ENCODE assay signal across 8 mouse cellular contexts in the genomic region with DNA sequence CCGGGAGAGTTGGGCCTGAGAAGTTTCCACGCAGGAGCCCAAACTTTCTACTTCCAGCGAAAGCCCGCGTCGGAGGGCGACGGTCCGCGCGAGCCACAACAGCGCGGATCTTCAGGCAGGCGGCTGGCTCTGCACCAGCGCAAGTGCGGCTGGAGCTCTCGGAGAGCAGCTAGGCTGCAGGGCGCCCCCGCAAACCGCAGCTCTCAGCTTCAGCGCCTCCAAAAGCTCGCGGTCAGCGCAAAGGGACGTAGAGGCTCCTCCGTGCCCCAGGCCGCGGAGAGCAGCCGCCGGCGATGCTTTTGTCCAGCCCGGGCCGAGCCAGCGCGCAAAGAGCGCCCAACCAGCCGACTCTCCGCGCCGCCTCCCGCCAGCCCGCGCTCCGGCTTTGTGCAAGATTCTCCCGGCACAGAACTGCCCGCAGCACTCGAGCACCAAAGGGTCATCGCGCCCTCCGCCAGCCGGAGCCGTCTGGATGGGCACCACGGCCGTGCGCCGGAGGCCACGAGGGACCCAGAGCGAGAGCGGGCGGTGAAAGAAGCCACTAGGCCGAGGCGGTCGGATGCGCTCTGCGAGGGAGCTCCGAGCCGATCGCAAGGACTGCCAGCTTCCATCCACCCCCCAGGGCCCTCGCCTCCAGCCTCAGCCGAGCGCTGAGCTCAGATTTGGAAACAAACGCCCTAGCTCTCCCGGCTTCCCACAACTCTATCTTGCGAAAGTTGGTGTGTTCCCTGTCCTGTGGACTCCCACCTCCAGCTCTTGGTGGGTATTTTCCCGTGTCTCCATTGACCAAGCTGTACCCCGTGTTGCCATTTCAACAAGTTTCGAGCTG. TPM values are rescaled to one million over a fixed set of nuclear protein-coding genes. Genes with fewer than 3 reads are reported as not detected.
A peak's percentile ranks its signal among the peaks of the same experiment; 100 is the strongest.
DNase-seq lines count a peak whose midpoint lies in the region; ATAC-seq and TF ChIP-seq lines count a peak whose summit lies in the region.

No protein-coding gene starts in this region.

- H3K4me3 ChIP-seq in forebrain, embryonic 11.5 days (ENCODE audit: low read depth, low read length): peak overlapping the region; percentile 84
- peak overlapping the region; percentile 29 for H3K4me3 ChIP-seq in intestine, postnatal 0 days (ENCODE audit: low read depth, low read length)
- peak overlapping the region; percentile 62 for H3K4me3 ChIP-seq in neural tube, embryonic 11.5 days (ENCODE audit: low read depth, low read length)

- no peaks in the 10 kb centered on the region for H3K9me3 ChIP-seq in forebrain, embryonic 11.5 days (ENCODE audit: control insufficient read depth, low read length)
- H3K9me3 ChIP-seq in intestine, postnatal 0 days (ENCODE audit: control insufficient read depth): no peaks in the 10 kb centered on the region
- H3K9me3 ChIP-seq in neural tube, embryonic 11.5 days (ENCODE audit: control insufficient read depth, low read length): no peaks in the 10 kb centered on the region

- H3K27me3 ChIP-seq in forebrain, embryonic 11.5 days (ENCODE audit: control insufficient read depth, insufficient read depth, low read length): peaks cover 15% of the 10 kb centered on the region
- H3K27me3 ChIP-seq in intestine, postnatal 0 days (replicated peaks; ENCODE audit: control insufficient read depth, insufficient read depth, low read length): peaks cover 97% of the 10 kb centered on the region
- peaks cover 63% of the 10 kb centered on the region for H3K27me3 ChIP-seq in neural tube, embryonic 11.5 days (ENCODE audit: control insufficient read depth, insufficient read depth, low read length)

- H3K9ac ChIP-seq in forebrain, embryonic 11.5 days (ENCODE audit: low read length): peak overlapping the region; percentile 98
- H3K9ac ChIP-seq in intestine, postnatal 0 days (ENCODE audit: low read depth, low read length): no peak overlapping the region
- peak overlapping the region; percentile 92 for H3K9ac ChIP-seq in neural tube, embryonic 11.5 days (ENCODE audit: low read length)

- DNase-seq in left cerebral cortex, adult 18-20 months (ENCODE audit: low spot score in 2 of 2): peak; percentile 40 to 53
- DNase-seq in left cerebral cortex, postnatal 4 days: no peak
- peak; percentile 67 for DNase-seq in brain, adult 2 months (ENCODE audit: low read depth, low spot score)
- peak; percentile 81 for DNase-seq in forebrain, embryonic 11.5 days (ENCODE audit: low spot score)
- peak; percentile 66 for DNase-seq in neural tube, embryonic 11.5 days (ENCODE audit: low spot score)
- DNase-seq in urinary bladder, postnatal 25 days (ENCODE audit: low spot score): no peak
- no peak for DNase-seq in spleen, postnatal 14 days (ENCODE audit: low spot score in 2 of 2)

- ATAC-seq in forebrain, embryonic 11.5 days (replicated peaks; ENCODE audit: low FRiP score): no peak
- ATAC-seq in intestine, postnatal 0 days: no peak
- no peak for ATAC-seq in neural tube, embryonic 11.5 days (ENCODE audit: insufficient read depth, low FRiP score, low TSS enrichment)

- peak overlapping the region; percentile 93 for H3K4me2 ChIP-seq in forebrain, embryonic 11.5 days (ENCODE audit: low read depth, low read length, severe bottlenecking)
- H3K4me2 ChIP-seq in intestine, postnatal 0 days (replicated peaks; ENCODE audit: low read depth): peak overlapping the region; percentile 58
- H3K4me2 ChIP-seq in neural tube, embryonic 11.5 days (ENCODE audit: low read depth): peak overlapping the region; percentile 71

- H3K36me3 ChIP-seq in forebrain, embryonic 11.5 days (ENCODE audit: control insufficient read depth, insufficient read depth, low read length): no peaks in the 10 kb centered on the region
- no peaks in the 10 kb centered on the region for H3K36me3 ChIP-seq in intestine, postnatal 0 days (ENCODE audit: control insufficient read depth, insufficient read depth)
- H3K36me3 ChIP-seq in neural tube, embryonic 11.5 days (ENCODE audit: control insufficient read depth, insufficient read depth, low read length): no peaks in the 10 kb centered on the region

- H3K27ac ChIP-seq in forebrain, embryonic 11.5 days (ENCODE audit: low read depth, low read length): peak overlapping the region; percentile 95
- H3K27ac ChIP-seq in intestine, postnatal 0 days (ENCODE audit: low read depth, low read length): no peak overlapping the region
- H3K27ac ChIP-seq in neural tube, embryonic 11.5 days (ENCODE audit: low read depth, low read length): peak overlapping the region; percentile 77

- TF ChIP-seq CTCF in intestine, postnatal 0 days (IDR thresholded peaks at IDR 0.05; ENCODE audit: low read depth): no peak

- under 1% methylated on average over 75 of the region's 77 CpGs for WGBS in forebrain, embryonic 11.5 days
- WGBS in intestine, postnatal 0 days: under 1% methylated on average over 76 of the region's 77 CpGs
- under 1% methylated on average over 69 of the region's 77 CpGs for WGBS in neural tube, embryonic 11.5 days

- H3K4me1 ChIP-seq in forebrain, embryonic 11.5 days (replicated peaks; ENCODE audit: control insufficient read depth, insufficient read depth, low read length): peaks cover 23% of the 10 kb centered on the region
- H3K4me1 ChIP-seq in intestine, postnatal 0 days (replicated peaks; ENCODE audit: control insufficient read depth, insufficient read depth, low read length): no peaks in the 10 kb centered on the region
- peaks cover 16% of the 10 kb centered on the region for H3K4me1 ChIP-seq in neural tube, embryonic 11.5 days (ENCODE audit: control insufficient read depth, insufficient read depth, low read length)

- intact Hi-C loops in left cerebral cortex, postnatal 4 days (cut with DNase I): loop anchor here (5.0 to 10.0 kb wide), 2 partner anchors 229 to 406 kb away; a partner anchor contains a TSS

RNA-seq across cellular contexts. Expression of a gene that starts 7.6 kb away (rescaled TPM):
- total RNA-seq in left cerebral cortex, adult 18-20 months (2021): 10 to 100 TPM in 1 of 2 experiments, 1 to 10 TPM in 1; 8.8 to 10.3 TPM
- 10 to 100 TPM; 11.5 to 13.9 TPM for total RNA-seq in left cerebral cortex, postnatal 4 days (2021)
- 97.2 and 103 TPM in 2 replicates for polyA plus RNA-seq in forebrain, embryonic 11.5 days (2014; fragmentation: Nextera tagmentation; extraction: Ambion mirVana)
- polyA plus RNA-seq in intestine, postnatal 0 days (2015; fragmentation: Nextera tagmentation; extraction: Ambion mirVana): 0.43 and 0.51 TPM in 2 replicates
- polyA plus RNA-seq in neural tube, embryonic 11.5 days (2014; fragmentation: Nextera tagmentation; extraction: Ambion mirVana): 28.2 and 30.7 TPM in 2 replicates

Comparison
In these comparisons a context has a peak if more than half of its experiments do, and no peak if none do; other contexts are left out.
1. DNase-seq: peak in left cerebral cortex, adult 18-20 months (2 of 2), brain, adult 2 months (single experiment), forebrain, embryonic 11.5 days (single experiment) and neural tube, embryonic 11.5 days (single experiment); none in left cerebral cortex, postnatal 4 days (single experiment), urinary bladder, postnatal 25 days (single experiment) and spleen, postnatal 14 days (0 of 2).
2. H3K4me3 ChIP-seq: peak in every context shown above with its lines; median percentile 84 in forebrain, embryonic 11.5 days; 62 in neural tube, embryonic 11.5 days; 29 in intestine, postnatal 0 days.
3. RNA of a gene that starts 7.6 kb away (polyA plus RNA-seq): 97.2 to 103 TPM in forebrain, embryonic 11.5 days and 28.2 to 30.7 TPM in neural tube, embryonic 11.5 days; 0.43 to 0.51 TPM in intestine, postnatal 0 days; every median in the first group is over 10 times any median in the second.
4. Peak in every context shown above with its lines, with median percentiles within 50 percentile points of each other: H3K4me2 ChIP-seq.